Mouse (Mus musculus): ENCODE results near the gene Kif2c. TPM values are rescaled to one million over a fixed set of nuclear protein-coding genes. Genes with fewer than 3 reads are reported as not detected.
A peak's percentile ranks its signal among the peaks of the same experiment; 100 is the strongest.

Gene Kif2c
- total RNA-seq, 2 experiments from 2014 or later, result 0.31 to 0.34 TPM

DNA sequence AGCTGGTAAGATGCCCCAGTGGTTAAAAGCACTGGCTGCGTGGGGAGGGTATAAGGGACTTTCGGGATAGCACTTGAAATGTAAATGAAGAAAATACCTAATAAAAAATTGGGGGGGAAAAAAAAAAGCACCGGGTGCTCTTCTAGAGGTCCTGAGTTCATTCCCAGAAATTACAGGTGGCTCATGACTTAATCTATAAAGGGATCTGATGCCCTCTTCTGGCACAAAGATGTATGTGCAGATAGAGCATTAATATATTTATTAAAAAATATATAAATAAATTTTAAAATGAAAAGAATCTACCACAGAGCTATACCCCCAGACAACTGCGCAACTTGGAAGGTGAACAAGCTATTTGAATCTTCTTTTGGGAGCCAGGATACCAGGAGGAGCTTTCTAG is 41.8 kb downstream of the Kif2c start:
- no peak for DNase-seq (ENCODE audit: low spot score)
- intact Hi-C loops (cut with DNase I), result loop anchor here (1.0 to 5.0 kb wide), 2 partner anchors 38 to 138 kb away; no protein-coding TSS in a partner anchor

DNA sequence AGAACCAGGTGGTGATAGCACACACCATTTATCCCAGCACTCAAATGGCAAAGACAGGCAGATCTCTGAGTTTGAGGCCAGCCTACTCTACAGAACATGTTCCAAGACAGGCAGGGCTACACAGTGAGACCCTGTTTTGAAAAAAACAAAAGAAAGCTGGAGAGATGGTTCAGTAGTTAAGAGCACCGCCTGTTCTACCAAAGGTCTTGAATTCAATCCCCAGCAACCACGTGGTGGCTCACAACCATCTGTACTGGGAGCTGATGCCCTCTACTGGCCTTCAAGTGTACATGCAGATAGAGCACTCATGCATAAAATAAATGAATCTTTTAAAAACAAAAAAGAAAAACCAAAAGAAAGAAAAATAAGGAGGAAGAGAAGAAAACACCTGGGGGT is 43.2 kb downstream of the Kif2c start:
- DNase-seq (ENCODE audit: low spot score), result no peak
- intact Hi-C loops (cut with DNase I), result loop anchor here (2.0 to 5.0 kb wide), 2 partner anchors 18 to 312 kb away; no protein-coding TSS in a partner anchor

DNA sequence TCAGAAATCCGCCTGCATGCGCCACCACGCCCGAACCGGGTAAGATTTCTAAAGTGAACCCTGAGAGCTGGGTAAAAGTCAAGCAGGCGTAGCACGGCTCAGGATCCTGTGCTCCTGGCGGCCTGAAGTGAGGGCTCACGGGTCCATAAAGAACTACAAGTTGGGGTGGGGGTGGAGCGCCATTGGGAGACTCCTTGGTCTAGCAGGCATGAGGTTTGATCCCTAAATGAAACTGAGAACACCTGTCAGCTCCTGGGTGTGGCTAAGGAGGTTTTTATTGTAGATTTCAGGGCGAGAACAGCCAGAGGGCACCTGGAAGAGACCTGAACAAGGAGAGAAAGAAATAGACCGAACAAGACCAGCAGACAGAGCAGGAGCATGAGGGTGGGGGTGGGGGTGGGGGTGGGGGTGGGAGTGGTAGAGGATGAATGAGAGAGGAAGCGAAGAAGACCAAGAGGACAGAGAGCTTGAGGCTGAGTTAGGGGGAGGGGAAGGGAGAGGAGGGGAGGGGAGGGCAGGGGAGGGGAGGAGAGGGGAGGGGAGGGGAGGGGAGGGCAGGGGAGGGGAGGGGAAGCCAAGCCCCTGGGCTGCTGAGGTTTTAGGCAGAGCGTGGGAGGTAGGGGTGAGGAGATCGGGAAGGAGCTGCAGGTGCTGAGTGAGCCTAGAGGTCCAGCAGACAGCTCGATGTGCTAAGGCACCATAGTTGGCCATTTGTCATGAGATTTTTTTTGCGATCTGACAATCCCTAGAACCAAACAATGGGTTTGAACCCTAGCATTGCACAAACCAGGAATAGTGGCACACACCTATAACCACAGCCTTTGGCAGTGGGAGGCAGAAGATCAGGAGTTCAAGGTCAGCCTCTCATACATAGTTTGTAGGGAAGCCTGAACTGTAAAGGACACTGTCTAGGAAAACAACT is 43.9 kb downstream of the Kif2c start:
- intact Hi-C loops (cut with DNase I), result loop anchor here (2.0 to 5.0 kb wide), 2 partner anchors 18 to 311 kb away; no protein-coding TSS in a partner anchor

DNA sequence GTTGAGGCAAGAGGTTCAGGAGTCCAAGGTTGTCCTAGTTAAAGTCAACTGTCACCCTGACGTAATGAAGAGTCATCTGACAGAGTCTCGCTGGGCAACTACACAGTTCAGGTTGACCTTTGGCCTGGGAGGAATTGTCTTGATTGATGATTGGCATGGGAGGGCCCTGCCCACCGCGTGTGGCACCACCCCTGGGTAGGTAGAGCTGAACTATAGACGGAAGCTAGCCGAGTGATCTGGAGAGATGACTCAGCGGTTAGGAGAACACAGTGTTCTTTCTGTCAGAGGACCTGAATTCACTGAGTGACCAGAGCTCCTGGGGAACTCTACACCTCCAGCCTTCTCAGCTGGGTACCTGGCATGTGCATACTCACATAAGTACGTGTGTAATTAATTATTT is 46.4 kb downstream of the Kif2c start:
- DNase-seq (ENCODE audit: low spot score), result no peak
- intact Hi-C loops (cut with DNase I), result loop anchor here (5.0 kb wide), 1 partner anchor 309 kb away; no protein-coding TSS in a partner anchor

More for the DNA sequence above, 43.9 kb downstream of the Kif2c start:
- no peak for DNase-seq (ENCODE audit: low spot score)

DNA sequence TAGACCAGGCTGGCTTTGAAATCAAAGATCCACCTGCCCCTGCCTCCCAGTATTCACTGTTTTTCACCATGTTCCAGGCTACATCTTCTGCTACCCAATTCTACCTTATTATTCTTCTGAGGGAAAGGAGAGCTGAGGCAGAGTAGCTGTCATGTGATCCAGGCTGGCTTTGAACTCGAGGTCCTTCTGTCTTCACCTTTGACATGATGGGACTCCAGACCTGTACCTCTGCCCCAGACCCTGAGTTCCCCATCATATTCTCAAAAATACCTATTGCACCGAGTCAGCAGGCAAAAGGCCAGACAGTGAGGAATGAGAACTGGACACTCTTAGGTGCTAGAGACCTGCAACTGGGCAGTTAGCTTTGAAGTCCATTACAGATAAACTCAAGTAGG is 47.8 kb downstream of the Kif2c start:
- intact Hi-C loops (cut with DNase I), result no loop called here
- no peak for DNase-seq (ENCODE audit: low spot score)

DNA sequence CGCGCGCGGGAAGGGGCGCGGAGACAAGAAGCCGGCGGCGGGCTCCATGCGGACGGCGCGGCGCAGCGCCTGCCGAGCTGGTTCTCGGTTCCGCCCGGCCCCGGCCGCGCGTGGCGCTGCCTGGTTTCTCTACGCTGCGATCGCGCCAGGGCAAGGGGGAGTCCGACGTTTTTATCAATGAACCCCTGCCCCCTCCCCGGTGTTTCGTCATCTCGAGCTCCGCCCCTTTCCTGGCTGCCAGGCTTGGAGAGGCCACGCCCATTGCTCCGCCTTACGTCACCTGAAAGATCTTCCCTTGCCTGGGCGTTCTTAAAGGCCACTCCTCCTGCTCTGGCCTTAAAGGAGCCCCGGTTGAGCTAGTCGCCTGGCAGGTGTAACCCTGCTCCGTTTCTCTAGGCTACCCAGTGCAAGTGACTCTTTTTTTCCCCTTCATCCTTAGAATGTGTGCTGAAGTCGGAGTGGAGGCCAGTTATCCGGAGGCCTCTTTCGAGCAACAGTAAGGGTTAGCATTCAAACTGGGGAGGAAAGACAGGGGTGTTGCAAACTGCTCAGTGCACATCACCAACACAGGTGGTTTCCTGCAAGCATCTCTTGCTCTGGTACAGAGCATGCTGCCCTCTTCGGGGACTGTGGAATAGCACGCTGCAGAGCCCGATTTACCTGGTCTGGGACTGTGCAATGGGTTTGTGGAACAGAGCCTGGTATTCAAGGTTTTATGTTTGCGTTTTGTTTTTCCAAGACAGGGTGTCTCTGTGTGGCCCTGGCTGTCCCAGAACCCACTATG is 48.4 kb downstream of the Kif2c start, which contains the start of gene Plk3:
Gene Plk3 (minus strand): TSS at position 147 of the 784 bp plus-strand sequence.
- DNase-seq (ENCODE audit: low spot score), result peak; percentile 95
- intact Hi-C loops (cut with DNase I), result no loop called here

DNA sequence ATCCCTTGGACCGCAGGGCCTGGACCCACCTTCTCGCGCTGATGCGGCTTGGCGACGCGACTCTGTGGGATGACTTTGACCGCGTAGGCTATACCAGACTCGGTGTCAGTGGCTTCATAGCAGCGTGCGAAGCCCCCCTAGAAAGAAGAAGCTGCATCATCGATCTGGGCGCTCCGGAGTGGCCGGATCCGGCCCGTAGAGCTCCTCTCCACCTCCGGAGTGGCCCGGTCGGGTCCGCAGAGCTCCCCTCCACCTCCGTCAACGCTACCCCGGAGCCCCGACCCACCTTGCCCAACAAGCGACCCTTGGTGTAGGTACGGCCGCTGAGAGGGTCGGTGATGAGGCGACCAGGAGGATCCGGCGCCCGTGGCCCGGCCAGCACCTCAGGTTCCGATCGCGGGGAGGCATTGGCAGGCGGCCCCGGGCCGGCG is 49.1 kb downstream of the Kif2c start:
- intact Hi-C loops (cut with DNase I), result no loop called here
- DNase-seq (ENCODE audit: low spot score), result no peak

DNA sequence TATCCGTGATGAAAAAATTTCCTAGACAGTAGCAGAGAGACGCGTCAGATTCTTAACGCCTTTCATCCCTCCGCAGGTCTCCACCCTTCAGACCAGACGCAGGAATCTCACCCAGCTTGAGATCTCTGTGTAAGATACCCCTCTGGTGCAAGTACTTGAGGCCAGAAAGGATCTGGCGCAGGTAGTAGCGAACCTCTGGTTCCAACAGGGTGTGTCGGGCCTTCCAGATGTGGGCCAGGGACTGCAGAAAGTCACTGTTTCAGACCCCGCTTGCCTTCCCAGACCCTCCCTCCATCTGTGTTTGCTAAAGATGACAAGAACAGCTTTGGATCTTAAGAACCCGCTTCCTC is 49.7 kb downstream of the Kif2c start:
- DNase-seq (ENCODE audit: low spot score), result no peak
- intact Hi-C loops (cut with DNase I), result no loop called here

DNA sequence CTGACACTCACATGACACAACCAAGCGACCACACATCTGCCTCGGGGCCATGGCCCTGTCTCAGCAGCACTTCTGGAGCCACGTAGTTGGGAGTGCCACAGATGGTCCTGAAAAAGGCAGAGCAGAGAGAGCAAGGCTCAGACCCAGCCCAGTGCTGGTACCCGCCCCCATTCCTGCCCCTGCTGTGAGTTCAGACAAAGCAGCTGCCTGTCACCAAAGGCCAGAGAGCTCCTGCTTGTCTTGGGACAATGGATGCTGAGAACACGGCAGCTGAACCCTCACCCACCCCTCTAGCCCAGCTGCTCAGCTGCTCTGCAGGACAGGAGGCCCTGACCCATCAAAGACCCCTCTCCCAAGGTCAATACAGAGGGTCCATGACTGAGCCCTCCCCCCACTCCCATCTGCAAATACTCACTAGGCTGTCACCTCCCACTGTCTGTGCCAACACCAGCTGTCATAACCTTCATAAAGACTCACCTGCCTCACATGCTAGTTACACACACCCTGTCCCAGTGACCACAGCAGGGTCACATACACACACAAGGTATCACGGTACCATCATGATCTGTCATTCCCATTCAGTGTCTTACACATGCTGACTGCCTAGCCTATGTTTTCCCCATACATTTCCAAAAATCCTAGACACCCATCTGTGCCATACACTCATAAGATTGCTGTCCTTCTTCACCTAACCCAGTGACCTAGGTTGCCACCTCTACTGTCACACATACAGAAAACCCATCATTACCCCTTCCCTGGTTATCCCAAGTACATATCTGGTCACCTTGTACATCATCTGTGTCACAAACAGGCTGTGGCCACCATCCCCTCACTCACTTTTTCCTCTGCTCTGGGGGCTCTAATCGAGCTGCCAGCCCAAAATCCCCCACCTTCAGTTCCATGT is 50.3 kb downstream of the Kif2c start:
- DNase-seq (ENCODE audit: low spot score), result no peak
- intact Hi-C loops (cut with DNase I), result no loop called here

DNA sequence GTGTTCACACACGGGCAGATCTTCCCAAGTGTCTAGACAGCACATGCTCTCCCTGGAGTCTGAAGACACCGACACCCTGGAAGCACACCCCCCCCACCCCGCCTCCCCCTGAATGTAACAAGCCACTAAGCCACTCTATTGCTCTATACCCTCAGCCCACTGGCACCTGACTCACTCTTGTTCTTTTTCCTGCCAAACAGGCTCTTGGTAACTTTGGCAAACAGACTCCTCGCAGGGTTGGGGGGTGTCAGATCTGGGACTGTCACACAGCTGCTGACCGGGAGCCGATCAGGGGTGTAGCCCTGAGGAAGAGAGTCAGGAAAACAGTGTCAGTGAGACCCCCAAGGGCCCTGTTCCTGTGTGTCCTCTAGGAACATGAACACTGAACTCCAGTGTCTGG is 51.2 kb downstream of the Kif2c start:
- intact Hi-C loops (cut with DNase I), result no loop called here
- no peak for DNase-seq (ENCODE audit: low spot score)

DNA sequence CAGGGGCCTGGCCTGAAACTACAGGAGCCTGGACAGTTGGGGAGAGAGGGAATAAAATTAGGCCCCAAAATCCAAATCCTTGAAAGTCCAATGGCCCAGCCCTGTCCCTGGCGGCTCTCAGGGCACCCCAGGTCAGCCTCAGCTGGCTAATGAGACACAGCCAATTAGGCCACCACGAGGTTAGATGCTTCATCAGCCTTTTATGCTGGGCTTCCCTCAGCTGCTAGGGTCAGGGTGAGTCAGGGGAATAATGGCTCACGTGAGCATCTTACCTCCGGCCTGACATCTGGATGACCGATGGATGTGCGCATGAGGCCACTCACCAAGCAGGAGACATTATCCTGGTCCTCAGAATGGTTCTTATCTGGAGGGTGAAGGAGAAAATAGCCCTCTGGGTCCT is 51.6 kb downstream of the Kif2c start:
- DNase-seq (ENCODE audit: low spot score), result no peak
- intact Hi-C loops (cut with DNase I), result no loop called here

DNA sequence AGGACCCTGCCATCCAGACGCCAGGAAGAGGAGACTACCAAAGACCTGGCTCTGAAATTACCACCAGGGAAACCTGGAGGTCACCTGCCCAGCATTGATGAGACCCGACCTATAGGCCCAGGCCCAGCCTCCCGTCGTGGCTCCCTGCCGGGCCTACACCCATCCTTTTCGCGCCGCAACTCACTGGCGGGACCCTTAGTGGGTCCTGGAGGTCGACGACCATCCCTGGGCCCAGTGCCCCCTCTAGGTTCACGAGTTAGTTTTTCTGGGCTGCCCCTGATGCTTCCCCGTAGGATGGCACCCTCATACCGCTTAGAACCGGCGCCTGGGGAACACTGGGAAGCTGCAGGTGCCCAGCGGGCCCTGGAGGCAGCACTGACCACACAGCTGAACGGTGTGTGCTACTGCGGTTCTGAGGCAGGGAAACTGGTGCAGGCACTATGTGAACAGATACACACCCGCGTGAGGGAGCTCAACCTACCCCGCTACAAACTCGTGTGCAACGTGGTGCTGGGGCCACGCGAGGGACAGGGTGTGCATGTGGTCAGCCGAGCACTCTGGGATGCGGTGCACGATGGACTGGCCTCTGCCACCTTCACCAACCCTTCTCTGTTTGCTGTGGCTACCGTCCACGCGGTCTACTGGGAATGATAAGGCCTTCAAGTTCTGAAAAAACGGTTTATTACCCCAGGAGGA is 54.3 kb downstream of the Kif2c start:
- intact Hi-C loops (cut with DNase I), result no loop called here

DNA sequence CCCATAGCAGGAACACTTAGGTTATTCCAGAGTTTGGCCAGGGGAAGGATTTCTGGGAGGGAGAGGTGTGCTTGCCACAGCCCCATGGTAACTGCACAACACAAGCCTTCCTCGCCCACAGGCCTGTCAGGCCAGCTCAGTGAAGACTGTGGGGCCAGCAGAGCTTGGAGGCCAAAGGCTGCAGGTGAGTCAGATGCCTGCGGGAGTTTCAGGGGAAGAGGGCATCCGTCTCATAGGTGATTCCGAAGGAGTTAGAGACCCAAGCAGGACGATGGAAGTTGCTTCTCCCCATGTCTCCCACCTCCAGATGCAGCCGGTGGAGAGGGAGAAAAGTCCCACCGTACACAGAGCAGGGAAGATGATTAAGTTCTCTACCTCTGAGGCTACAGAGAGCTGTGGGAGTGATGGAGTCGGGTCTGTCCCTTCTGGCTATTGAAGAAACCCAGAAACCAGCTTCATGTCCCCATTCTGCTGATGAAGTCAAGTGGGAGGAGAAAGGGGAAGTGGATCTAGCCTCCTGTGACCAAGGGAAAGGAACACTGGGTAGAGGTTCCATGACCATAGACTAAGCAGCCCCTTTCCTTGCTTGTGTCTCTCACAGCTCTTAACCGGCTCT is 55.7 kb downstream of the Kif2c start, which contains the start of gene Tctex1d4:
Gene Tctex1d4 (plus strand): TSS at position 120 of the 616 bp plus-strand sequence.
- intact Hi-C loops (cut with DNase I), result no loop called here
- no peak for DNase-seq (ENCODE audit: low spot score)

More for the DNA sequence above, 54.3 kb downstream of the Kif2c start:
- no peak for DNase-seq (ENCODE audit: low spot score)

DNA sequence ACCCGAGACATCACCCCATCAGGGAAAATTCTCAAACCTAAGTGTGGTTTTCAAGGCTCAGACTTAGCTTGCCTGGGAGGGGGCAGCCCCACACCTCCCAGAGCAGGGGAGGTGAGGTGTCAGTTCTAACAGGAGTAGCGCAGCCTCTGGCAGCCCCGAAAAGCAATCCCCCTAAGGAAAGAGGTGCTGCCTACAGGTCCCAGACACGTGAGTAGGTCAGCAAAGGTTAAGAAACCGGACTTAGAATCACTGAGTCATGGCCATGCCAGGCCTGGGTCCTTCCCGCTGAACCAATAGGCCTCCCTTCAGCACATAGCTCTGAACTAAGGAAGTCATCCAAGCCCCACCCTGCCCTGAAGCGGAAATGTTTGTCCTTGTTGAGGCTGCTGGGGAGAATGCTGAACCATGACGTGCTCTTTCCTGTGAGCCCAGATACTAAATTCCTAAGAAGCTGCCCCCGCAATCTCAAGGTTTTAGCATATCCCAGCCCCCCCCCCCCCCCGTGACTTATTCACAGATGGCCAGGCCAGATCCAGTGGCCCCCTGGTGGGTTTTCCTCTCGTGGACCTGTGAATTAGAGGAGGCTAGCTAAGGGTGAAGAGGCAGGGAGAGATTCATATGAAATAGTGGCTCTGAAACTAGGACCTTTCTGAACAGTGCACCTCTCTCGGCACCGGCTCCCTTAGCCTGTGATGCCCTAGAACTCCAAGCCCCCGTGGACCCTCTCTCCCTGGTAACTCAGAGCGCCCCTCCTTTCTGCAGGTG is 56.3 kb downstream of the Kif2c start:
- DNase-seq (ENCODE audit: low spot score), result peak; percentile 89
- intact Hi-C loops (cut with DNase I), result no loop called here

DNA sequence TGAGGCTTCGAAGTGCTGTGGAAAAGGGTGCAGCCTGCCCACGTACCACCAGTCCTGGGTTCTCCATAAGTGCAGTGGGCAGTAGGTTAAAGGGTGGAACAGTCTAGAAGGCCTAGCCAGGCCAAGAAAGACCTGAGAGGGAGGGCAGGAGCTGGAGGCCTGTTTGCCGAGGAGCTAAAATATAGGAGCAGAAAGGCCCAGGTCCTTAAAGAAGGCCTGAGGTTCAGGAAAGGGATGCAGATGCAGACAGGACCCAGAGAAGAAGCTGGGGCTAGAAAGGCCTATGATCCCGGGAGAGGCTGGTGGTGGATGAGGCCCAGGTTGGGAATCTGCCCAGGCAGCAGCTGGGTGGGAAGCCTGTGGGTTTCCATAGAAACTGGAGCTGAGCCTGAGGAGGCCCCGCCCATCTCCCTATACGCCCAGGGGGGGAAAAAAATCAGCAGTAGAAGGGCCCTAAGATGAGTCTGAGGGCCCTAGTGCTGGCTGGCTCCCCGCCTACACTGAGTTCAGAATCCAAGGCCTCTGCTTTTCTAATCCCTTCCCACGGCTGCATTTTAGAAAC is 57.0 kb downstream of the Kif2c start, which contains the start of gene Btbd19:
Gene Btbd19 (minus strand): TSS at position 378 of the 562 bp plus-strand sequence.
- intact Hi-C loops (cut with DNase I), result no loop called here
- peak; percentile 79 for DNase-seq (ENCODE audit: low spot score)

DNA sequence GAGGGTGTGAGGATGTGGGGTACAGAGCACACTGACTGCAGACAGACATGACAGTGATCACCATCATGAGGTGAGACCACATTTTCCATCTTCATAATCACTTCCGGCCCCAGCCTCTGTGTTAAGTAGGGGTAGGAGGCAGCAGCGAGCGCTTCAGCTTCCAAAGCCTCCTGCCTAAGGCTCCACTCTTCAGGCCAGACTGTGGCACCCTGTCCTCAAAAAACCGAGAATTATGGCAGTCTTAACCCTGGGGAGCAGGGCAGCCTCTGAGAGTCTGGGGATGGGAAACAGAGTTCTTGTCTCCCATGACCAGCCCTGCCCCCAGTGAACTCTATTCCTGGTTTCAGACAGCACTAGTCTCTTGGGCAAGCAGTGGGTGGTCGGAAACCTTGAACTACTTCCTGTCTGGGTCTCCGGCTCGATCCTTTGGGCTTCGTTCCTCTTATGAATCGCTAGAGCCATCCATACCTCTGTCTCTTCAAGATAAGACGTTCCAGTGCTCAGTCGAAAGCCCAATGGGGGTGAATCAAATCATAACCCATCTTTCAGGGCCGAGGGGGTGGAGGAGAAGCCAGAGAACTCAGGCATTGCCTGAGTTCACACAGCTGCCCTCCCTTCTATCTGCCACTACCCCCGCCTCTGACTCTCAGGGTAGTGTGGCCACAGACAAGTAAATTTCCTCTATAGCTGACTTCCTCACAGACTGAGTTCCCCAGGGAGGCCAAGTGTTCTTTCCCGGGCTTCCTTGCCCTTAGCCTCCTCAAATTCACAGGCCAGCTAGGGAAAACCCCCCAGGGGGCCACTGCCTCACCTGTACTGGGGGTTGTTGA is 57.7 kb downstream of the Kif2c start:
- intact Hi-C loops (cut with DNase I), result loop anchor here (5.0 kb wide), 2 partner anchors 107 to 122 kb away; partner anchors contain the start of gene Eif2b3
- no peak for DNase-seq (ENCODE audit: low spot score)

DNA sequence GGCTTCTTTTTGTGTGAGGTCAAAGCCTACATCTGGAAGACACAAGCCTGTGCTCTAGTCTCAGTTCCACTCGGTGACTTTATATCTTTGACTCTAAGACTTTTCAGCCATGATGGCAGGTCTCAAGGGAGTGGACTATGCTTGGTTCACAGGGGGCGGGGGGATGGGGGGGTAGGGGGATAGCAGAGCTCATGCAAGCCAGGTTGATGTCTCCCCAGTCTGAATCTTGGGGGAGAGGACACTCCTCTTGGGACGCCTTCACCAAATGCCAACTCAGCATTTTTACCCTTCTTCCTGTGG is 58.3 kb downstream of the Kif2c start:
- DNase-seq (ENCODE audit: low spot score), result no peak
- intact Hi-C loops (cut with DNase I), result loop anchor here (5.0 kb wide), 2 partner anchors 107 to 122 kb away; partner anchors contain the start of gene Eif2b3

Data from heart, postnatal 25 days (tissue).